Mouse (Mus musculus) ES-Bruce4 (cell line): ENCODE data around the gene Wdr61.
"Not testable (repeated sequence)": the region's sequence is repeated elsewhere in the genome, so short reads cannot be mapped to it uniquely, and the experiment has no call there.

Source experiments
- CTCF ChIP-seq: IDR thresholded peaks from one replicate; pipeline ENCODE4 v1.8.1; 2011; ENCODE audit warnings: low read depth, low read length
- EP300 ChIP-seq: IDR thresholded peaks from 2 replicates; pipeline ENCODE4 v1.6.1; 2011; ENCODE audit warnings: low read depth, low read length; ENCODE audit not compliant: insufficient read depth
- POLR2A ChIP-seq: IDR thresholded peaks from one replicate; pipeline ENCODE4 v1.8.1; 2011; ENCODE audit warnings: low read length; ENCODE audit not compliant: insufficient read depth

- not testable (repeated sequence) for TF ChIP-seq CTCF, EP300, POLR2A
These were observed 43.0 kb downstream of the Wdr61 start for GRCm38 (mm10) chr9:54691241-54691805.
